Mouse (Mus musculus): ENCODE measurements around the gene Vav1.

DNA sequence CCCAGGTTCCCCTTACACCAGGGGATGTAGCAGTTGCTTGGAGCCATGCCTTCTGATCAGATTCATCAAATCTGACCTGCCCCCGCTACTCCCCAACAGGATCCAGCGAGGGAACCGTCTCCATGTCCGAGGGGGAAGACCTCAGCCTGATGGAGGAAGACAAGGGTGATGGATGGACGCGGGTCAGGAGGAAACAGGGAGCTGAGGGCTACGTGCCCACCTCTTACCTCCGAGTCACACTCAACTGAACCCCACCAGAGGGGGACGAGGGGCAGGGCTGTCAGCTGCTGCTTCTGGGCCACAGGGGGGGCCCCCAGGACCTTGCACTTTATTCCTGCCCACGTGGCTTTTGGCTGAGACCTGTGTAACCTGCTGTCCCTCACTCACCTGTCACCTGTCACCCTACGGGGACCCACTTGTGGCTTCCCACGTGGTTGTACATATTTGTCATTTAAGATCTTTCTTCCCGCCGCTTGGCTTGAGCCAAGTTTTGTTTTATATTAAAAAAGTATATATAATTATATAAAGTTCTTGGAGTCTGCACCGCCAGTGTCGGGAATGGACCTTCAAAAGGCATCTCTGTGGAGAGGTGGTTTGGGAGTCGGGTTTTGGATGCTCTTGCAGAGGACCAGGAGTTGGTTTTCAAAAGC lies 15.9 kb upstream of the Vav1 start:
- TF ChIP-seq CTCF (IDR thresholded peaks at IDR 0.05; ENCODE audit: low read depth) (no peak), EP300 (IDR thresholded peaks at IDR 0.05; ENCODE audit: low read depth) (no peak)
